Mouse (Mus musculus) thymus, adult 2 months (tissue): Measurements from ENCODE around the gene Chst11.

Experiments used
- CTCF ChIP-seq: fragments of 200-500 bp; IDR thresholded peaks from 2 replicates; pipeline ENCODE4 v1.5.1; 2012; ENCODE audit warnings: mild to moderate bottlenecking, control low read depth, low read length, moderate library complexity, borderline replicate concordance; ENCODE audit not compliant: control insufficient read depth, poor library complexity, insufficient read depth; ENCODE audit errors: extremely low read depth
- POLR2A ChIP-seq: fragments of 200-500 bp; IDR thresholded peaks from 2 replicates; pipeline ENCODE4 v1.6.1; 2012; ENCODE audit warnings: mild to moderate bottlenecking, low read length, control low read depth, moderate library complexity; ENCODE audit not compliant: control insufficient read depth, poor library complexity, insufficient read depth; ENCODE audit errors: extremely low read depth

DNA sequence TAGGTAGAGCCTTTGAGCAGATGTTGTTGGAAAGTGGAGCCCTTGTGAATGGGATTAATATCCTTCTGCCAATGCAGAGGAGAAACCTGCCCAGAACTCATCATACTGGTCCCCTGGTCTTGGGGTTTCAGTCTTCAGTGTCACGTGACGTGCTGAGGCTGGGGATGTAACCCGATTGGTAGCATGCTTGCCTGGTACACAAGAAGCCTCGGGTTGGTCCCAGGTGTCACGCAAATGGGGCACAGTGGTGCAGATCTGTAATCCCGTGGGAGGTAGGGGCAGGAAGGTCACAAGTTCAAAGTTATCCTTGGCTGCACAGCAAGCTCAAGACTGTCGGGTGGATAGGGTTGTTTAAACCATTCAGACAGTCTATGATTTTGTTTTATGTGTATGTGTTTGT, 20.8 kb upstream of the Chst11 start:
- TF ChIP-seq POLR2A (no peak), CTCF (no peak)
